Mouse (Mus musculus) heart, postnatal 10 days (tissue): ENCODE data around the gene Fat3. TPM values are rescaled to one million over a fixed set of nuclear protein-coding genes. Genes with fewer than 3 reads are reported as not detected.

ENCODE experiments used
- DNase-seq, 2 experiments: peaks; one replicate each; pipeline ENCODE4 v3.0.0; 2021
- intact Hi-C: fragments of 180-260 bp; cut with DNase I; formaldehyde crosslinking; loops from one replicate; pipeline ENCODE4 v1.15.1; 2025
- total RNA-seq, 2 experiments: library from RNA; stranded (reverse); gene quantifications; 2 replicates each; pipeline ENCODE4 v1.2.3; 2021

Gene Fat3
- 1 to 10 TPM; 1.3 to 1.4 TPM for total RNA-seq

DNA sequence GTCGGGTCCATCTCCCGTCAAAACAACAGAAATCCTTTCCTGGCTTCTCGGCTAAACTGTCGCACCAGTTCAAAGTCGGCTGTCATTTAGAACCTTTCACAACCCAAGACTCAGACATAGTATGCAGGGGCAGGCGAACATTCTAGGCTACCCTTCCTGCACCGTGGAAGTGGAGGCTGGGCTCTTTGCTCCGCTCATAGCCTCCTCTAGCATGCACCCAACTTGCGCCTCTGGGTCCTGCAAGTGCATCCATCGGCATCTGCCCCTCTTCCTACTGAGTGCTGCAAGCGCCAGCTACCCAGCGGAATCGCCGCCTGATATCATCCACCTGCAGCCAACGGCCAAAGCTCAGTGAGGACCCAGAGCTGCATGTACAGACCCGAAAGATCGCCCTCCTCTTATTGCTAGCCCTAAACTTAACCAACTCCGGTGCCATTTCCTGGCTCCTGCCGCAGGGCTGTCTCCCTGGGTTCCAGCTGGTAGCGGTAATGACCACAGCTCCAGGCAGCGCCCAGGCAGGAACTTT lies at the start of gene Fat3:
Gene Fat3 (minus strand): TSS at position 100 of the 526 bp plus-strand sequence.
- intact Hi-C loops: loop anchor here (5.0 to 10.0 kb wide), 3 partner anchors 284 to 584 kb away; no protein-coding TSS in a partner anchor
- DNase-seq: peak; percentile 19 to 24

DNA sequence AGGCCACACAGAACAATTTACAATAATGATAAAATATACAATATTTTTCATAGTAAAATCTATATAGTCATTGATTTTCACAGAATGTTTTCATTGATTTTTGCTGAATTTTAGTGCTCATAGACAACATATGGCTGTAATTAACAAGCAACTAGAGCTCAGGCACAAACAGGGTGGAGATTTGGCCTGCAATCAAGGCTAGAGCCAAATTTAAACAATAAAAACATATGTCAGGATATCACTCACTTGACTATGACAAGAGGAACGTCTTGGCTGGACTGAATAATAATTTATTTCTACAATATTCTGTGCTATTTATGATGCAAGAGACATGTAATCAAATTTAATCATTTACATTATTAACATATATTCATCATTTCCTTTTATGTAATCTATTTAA lies 31.8 kb upstream of the Fat3 start:
- intact Hi-C loops: no loop called here
- DNase-seq: no peak

DNA sequence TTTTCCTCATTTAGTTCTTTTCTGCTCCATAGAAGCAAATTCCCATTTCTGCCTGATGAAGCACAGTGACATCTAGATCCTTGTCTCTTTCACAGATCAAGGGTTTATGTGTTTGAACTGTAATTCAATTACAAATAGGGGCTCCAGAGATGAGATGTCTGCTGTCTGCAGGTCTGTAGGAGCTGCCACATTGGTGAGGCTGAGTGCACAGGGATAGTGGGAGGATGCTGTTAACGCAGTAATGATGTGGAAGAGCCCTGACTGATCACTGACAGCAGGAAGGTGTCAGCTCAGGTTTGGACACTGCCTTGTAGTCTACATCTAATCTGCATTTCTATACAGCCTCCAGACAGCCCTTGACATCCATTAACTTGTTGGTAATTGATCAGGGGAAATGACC lies 16.5 kb upstream of the Fat3 start:
- DNase-seq: no peak
- intact Hi-C loops: no loop called here

DNA sequence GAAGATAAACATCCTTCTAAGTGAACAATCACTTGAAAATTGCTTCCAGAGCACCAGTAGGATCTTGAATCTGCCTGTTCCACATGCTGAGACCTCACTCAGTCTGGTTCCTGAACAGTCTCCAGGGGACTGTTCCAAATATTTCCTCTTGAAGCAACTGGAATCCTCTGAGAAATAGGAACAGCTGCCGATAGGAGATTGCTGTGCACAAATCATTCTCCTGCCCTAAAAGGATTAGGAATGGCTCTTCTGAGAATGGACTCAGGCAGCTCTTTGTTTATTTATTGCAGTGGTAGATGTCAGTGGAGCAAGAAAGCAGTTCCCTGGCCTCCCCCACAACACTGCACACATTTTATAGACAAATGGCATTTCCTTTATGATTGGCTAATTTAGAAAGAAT lies 10.9 kb upstream of the Fat3 start:
- intact Hi-C loops: no loop called here
- peak; percentile 7 to 13 for DNase-seq

DNA sequence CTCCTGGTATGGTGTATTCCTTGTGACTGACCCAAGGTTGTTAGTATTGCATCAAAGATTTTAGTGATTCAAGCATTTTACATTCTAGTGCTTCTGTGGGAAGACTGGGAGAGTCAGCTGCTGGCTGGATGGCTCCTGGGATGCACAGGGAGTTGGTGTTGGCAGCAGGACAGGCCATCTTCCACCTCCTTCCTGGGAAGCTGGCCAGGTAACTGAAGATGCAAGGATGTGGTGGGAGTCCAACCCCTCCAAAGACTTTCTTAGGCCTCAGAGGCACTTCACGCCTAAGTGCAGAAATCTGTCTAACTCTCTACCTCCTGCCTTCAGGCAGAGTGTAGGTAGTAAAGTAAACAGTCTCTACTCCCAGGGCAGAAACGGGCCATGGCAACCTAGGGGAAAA lies 2.7 kb upstream of the Fat3 start:
- no peak for DNase-seq
- intact Hi-C loops: loop anchor here (5.0 to 10.0 kb wide), 3 partner anchors 286 to 586 kb away; no protein-coding TSS in a partner anchor

DNA sequence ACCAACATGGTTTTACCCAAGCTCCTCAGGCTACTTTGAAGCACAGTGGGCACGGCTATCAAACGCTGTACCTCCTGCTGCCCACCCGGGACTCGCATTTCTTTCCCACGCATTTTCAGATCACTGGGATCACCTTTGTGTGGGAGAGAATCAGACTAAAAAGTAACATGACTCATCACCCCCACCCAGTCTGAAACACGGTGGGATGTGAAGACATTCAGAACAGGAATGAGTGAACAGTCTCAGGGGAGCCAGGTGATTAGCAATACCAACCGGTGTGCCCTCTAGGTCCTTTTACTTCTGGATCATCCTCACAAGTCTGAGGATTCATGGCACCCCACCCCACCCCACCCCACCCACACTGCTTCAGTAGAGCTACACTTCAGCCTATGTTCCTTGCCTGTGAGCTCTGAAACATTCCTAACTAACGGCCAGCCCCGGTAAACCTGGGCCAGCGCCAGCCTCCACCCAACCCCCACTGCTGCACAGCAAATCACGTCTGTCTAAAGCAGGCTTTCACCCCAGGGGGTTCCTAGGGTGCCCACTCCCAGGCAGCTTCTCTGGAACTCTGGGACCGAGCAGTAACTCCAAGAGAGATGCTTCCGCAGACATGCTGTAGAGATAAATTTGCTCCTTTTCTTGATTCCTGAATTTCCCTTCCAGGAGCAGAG lies 1.7 kb upstream of the Fat3 start:
- DNase-seq: no peak
- intact Hi-C loops: loop anchor here (5.0 to 10.0 kb wide), 3 partner anchors 286 to 586 kb away; no protein-coding TSS in a partner anchor

DNA sequence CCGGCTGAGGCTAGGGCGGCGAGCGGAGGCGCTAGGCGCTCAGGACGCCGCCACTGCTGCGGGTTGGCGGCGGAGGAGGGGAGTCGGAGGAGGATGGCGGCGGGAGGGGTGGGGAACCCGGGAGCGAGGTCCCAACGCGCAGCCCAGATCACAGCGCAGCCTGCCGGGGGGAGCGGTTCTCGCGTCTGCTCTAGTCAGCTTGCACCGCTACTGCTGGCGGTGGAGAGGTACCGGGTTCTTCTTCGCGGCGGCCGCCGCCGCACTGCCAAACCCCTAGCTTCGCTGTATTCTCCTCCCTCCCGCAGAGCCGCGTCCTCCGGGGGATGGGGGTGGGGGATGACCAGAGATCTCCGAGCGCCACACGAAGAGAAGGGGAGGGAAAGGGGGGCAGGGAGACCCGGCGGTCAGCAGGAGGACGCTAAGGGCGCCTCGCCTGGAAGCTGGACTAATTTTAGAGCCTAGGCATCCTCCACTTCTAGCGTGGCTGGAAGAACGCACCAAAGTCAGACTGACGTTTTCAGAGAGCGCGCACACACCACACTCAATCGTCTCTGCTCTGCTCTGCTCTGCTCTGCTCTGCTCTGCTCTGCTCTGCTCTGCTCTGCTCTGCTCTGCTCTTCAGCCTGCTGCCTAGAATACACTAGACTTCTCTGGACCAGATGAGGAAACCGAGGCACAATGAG lies 1.0 kb upstream of the Fat3 start:
- DNase-seq: peak; percentile 66 to 70
- intact Hi-C loops: loop anchor here (5.0 to 10.0 kb wide), 3 partner anchors 285 to 585 kb away; no protein-coding TSS in a partner anchor

DNA sequence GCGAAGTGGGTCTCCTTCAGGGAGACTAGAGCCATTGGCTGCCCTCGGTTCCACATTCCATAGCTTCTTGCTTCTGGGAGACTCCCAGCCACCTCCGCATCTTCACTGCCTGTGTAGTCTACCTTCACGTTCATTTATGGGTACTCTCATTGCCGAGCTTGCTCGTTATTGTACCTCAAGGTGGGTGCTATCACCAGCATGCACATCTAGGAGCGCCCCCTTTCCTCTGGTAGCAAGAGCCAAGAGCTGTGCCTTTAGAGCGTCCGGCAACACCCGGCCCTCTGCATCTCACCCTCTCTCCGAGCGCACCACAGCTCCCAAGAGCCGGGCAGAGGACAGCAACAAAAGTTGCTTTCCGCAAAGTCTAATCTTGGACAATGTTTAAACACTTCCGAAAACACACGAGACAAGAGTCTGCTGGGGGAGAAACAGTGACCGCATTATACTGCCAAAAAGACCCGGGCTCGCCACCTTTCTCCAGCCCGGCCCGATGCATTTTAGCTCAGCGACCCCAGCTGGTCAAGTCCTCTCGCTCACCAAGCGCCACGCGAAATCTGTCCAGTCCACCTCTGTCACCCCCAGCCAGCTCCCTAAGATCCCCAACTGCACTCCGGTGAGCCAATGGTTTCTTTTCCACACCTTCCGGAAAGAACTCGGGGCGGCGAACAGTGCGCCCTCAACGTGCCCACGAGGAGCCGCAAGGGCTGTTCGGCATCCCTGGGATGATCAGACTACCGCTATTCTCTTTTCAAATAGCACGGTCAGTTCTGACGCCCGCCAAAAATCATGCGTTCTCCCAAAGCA lies 501 bp downstream of the Fat3 start:
- DNase-seq: peak; percentile 55
- intact Hi-C loops: loop anchor here (5.0 to 10.0 kb wide), 3 partner anchors 283 to 583 kb away; no protein-coding TSS in a partner anchor

DNA sequence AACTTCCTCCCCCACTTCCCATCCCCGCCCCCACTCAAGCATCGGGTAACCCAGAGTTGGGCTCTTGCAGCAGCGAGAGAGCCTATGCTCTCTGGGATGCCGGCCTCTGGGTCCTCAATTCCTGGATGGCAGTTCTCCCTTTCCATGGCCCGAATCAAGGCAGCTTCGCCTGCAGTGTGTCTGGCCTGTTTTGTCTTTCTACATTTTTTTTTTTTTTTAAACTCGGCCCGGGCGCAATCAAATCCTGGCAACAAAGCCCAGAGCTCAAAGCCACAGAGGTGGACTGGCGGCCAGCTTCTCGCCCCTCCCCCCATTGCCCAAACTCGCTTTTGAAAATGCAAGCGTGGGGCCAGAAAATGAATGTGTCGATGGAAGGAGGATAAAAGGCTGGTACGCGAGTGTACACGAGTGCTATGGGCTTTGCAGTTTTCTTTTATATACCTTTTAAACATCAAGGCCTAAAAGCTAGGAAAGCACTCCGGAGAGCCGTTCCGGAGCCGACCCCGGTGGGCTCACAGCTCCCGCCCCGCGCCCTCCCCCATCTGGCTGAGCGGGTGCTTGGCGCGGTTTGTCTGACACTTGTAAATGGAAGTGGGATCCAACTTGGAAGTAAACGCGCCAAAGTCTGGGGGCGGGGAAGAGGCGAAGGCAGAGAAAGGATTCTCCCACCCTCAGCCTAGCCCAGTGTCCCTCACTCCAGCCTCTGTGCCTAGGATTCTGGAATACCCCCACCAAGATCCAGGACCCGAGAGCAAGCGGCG lies 1.3 kb downstream of the Fat3 start:
- intact Hi-C loops: loop anchor here (5.0 to 10.0 kb wide), 4 partner anchors 58 to 582 kb away; no protein-coding TSS in a partner anchor
- peak; percentile 44 to 56 for DNase-seq

DNA sequence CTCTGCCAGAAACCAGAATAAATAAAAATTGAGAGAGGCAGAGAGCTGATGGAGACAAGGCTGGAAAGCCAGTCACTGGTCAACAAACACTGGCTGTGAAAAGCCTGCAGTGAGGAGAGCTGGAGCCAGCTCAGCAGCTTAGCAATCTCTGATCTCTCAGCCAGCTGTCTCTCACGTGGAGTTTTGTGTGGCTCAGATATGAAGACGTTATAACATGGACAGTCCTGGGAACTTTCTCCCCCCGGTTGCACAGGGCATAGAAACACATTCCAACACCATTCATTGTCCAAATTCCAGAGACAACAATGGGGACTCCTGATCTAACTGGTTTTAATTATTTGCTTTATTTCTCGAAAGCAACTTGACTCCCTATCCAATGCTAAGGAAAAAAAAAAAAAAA lies 2.2 kb downstream of the Fat3 start:
- peak; percentile 6 to 10 for DNase-seq
- intact Hi-C loops: loop anchor here (5.0 kb wide), 1 partner anchor 57 kb away; no protein-coding TSS in a partner anchor

DNA sequence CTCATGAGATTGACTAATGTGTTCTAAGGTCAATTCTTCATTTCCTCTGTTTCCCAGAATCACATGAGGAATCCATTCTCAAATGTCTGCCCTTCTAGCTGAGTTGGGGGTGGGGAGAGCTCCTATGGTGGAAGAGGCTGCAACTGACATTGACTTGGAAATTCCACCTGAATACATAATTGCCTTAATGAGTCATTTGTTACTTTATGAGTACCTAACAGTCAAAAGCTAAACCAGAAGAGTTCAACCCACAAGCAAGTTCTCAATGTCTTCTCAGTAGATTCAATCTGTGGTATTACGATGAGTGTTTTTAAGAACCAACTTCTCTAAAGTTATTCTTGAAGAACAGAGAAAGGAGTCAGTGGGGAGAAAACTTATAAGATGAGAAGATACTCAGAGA lies 3.7 kb downstream of the Fat3 start:
- intact Hi-C loops: loop anchor here (5.0 kb wide), 1 partner anchor 55 kb away; no protein-coding TSS in a partner anchor
- DNase-seq: no peak

DNA sequence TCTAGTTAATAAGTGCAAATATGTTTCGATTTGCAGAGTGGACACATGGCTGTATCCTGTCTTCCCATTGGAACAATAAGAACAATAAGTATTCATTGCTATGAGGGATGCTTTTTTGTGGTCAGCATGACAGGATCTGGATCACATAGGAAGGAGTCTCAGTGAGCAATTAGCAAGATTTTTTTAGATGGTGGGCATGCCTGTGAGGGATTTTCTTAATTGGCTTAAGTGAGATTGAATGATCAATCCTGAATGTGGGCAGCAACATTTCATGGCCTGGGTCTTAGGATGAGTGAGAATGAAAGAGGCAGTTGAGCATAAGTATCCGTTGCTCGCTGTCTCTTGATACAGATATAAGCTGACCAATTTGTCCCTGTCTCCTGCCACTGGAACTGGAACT lies 4.8 kb downstream of the Fat3 start:
- intact Hi-C loops: loop anchor here (5.0 kb wide), 1 partner anchor 54 kb away; no protein-coding TSS in a partner anchor
- DNase-seq: no peak

DNA sequence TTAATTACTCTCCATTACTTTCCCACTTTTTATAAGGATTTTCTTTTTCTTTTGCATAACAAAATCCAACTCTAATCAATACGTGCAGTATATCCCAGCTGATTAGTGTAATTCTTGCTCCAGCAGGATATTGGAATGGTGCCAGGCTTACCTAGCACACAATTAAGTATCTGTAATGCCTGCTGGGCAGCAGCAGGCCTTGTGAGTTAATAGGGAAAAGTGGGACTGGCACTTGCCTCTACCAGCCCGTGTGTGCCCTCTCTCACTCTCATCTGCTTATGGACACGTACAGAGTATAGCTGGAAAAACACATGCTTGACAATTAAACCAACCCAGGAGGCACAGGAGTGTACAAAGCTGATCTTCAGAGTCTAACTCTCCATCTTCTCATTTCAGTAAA lies 11.4 kb downstream of the Fat3 start:
- intact Hi-C loops: no loop called here
- DNase-seq: no peak

DNA sequence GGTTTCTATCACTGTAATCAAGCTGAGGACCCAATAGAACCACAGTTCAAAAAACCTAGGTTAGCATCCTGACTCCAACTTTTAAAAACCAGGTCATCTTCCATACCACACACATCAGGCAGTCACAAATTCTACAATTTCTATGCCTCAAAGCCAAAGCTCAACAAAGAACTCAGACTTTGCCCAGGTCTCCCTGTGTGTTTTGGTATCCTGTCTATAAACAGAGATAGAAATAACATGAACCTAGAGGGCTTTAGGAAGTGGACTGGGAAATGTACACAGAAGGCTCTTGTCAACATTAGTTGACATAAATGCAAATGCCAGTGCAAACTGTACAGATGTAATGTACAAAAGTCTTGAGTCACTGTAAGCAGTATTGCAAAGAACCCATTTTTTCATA lies 13.5 kb downstream of the Fat3 start:
- no peak for DNase-seq
- intact Hi-C loops: no loop called here

DNA sequence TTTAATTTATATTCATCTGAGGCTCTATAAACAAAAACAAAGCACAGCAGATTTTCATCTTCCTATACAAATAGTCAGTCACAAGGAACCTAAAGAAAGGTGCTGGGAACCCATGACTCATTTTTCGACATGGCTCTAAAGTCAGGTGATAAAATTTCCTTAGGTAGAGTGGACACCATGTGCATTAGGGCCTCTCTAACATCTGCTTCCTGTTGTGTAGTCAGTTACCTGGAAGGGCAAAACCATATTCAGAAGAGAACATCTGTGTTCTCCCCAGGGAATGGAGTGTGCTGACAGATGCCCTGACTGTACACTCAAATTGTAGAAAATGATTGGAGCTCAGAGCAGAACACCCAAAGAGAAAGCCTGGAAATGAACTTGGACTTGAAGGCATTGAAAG lies 14.9 kb downstream of the Fat3 start:
- intact Hi-C loops: no loop called here
- no peak for DNase-seq

DNA sequence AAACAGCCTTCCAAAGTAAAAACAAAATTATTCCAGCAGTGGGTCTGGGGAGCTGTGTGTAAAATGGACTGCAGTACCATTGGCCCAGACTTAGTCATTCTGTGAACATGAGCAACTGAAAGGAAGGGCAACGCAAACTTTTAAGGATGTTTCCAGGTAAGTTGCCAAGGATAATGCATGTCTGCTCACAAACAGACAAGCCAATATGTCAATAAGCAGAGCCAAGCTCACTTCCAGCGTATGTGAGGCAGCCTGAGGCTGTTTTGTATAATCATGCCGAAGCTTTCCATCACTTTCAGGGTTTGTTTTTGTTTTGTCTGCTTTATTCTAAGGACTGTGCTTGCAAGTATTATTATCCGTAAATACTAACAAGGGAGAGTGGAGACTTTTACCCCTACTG lies 15.9 kb downstream of the Fat3 start:
- intact Hi-C loops: no loop called here
- DNase-seq: no peak

DNA sequence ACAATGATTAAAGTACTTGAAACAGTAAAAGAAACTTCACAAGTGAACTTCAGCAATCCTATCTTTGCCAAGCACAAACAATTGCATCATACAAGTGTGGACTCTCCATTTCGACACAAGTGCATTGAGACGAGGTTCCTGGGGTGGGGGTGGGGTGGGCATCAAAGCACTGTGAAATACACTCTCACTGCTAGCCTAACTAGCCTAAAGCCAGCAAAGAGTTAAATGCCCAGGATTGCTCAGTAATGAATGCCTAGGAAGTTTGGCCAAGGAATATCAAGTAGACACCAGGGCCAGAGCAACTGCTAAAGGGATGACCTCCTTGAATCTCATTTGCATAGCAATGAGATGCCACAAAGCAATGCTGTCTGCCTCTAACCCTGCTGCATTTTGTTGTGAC lies 16.3 kb downstream of the Fat3 start:
- DNase-seq: no peak
- intact Hi-C loops: no loop called here

DNA sequence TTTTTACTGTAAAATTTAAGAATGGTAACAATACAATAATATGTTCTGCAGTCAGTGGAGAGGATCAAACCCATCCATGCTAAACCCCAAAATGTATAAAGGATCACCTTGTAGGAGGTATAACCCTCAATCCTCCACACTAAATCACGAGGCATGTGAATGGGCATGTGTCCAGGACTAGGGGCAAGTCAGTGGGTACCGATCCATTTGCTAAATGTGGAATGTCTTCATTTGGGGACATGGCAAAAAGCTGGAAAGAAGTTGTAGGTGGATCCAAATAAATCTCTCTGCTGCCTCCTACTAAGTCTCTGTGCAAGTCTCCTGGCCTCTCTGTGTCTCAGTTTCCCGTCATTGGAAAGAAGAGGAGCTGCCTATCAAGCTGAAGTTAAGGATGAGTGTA lies 39.6 kb downstream of the Fat3 start:
- intact Hi-C loops: no loop called here

DNA sequence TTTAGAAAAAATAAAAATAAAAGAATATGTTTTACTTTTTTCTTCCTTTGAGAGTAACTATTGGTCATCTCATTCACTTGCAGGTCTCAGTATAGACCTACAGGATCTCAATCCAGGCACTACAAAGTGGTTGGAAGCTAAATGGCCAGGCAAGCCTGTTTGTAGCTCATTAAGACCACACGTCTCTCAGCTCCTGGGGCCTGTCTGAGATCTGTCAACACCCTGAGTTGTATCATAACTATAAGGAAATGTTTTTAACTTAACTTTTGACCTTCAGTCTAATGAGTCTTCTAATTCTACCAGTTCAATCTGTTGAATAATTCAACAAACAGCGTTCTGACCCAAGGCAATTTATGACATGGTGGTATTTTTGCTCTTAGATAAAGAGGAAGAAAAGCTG lies 40.5 kb downstream of the Fat3 start:
- peak in 1 of 2 experiments; percentile 3 for DNase-seq
- intact Hi-C loops: no loop called here

More for the DNA sequence above, 39.6 kb downstream of the Fat3 start:
- no peak for DNase-seq

DNA sequence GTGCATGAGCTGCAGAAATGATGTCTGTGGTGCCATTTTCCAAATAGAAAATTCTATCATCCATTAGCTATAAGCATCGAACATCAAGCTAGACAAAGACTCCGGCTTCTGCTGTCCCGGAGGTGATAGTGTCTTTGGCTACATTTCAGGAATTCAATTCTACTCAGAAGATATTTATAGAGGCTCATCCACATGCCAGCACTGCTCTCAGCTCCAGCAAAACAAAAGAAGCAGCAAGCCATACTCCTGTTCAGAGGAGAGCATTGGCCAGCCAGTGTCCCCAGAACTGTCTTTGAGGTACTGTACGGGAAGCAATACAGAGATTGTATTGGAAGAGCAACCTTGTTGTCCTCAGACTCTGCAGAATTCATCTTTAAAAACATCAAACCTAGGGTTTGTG lies 59.2 kb downstream of the Fat3 start:
- intact Hi-C loops: loop anchor here (5.0 kb wide), 1 partner anchor 55 kb away; no protein-coding TSS in a partner anchor

More for the DNA sequence above, 59.2 kb downstream of the Fat3 start:
- peak; percentile 42 to 53 for DNase-seq
